Mouse (Mus musculus) adrenal gland, postnatal 14 days (tissue): ENCODE measurements around the gene Noa1. TPM values are rescaled to one million over a fixed set of nuclear protein-coding genes. Genes with fewer than 3 reads are reported as not detected.

Experiments
- DNase-seq: peaks from one replicate; pipeline ENCODE4 v3.0.0; 2021; ENCODE audit warnings: mixed read lengths
- long read RNA-seq, 2 experiments: library from polyadenylated mRNA; stranded (forward); transcript quantifications; one replicate each; pipeline ENCODE4 v2.0.0; 2021
- total RNA-seq: library from RNA; stranded (reverse); gene quantifications from 2 replicates; pipeline ENCODE4 v1.2.3, GENCODE M21; 2021

Gene Noa1
- total RNA-seq, result 30.4 and 32.3 TPM in 2 replicates
- long read RNA-seq, experiment 1, transcript Noa1-201 (7 exons, 2,288 nt), result major isoform, 68 of 84 reads
- long read RNA-seq, experiment 1, partial matches to known transcripts, result 0 of 84 reads
- long read RNA-seq, experiment 1, other reads (novel, unspliced or antisense), result 16 of 84 reads
- long read RNA-seq, experiment 2, transcript Noa1-201 (7 exons, 2,288 nt), result major isoform, 27 of 38 reads
- long read RNA-seq, experiment 2, partial matches to known transcripts, result 0 of 38 reads
- long read RNA-seq, experiment 2, other reads (novel, unspliced or antisense), result 10 of 38 reads

DNA sequence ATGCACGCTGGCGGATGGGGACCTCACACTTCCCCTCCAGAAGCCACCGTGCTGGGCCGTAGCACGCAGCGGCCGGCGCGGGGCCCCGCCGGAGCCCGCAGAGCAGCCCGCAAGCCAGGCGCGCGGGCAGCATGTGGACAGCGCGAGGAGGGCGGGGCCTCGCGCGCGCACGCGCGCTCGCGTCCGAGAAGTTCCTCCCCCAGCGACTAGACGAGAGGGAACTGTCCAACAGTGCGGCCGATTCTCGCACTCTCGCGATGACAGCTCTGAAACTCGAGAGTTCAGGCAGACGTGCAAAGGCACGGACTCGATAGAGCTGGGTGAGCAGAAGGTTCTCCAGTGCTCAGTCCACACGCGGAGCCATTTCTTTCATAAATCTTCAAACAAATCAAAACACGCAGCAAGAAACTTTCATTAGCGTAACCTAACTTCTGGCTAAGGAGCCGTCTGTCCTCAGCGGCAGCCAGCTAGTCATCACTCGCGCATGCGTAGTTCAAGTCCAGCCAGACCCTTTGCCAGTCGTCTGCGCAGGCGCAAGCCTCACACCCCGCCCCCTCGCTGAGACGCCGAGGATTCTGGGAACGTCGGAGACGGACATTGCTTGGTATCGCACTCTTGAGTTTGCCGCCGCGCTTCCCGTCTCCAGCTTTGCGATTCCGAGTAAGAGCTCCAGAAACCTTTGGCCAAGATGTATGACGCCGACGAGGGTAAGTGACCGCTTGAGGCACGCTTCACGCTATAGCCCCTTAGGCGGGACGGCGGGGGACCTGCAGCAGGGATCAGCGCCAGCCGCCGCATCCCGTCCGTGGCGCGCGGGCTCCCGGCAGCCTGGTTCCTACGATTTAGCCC, at the start of gene Noa1, which contains the start of gene Polr2b:
TSS of gene Noa1 (minus strand) at position 161 of the 849 bp plus-strand sequence.
TSS of gene Polr2b (plus strand) at position 224 of the 849 bp plus-strand sequence.
- peak; percentile 99 for DNase-seq

GRCm38 (mm10) chr5:77358347-77358746, 48.5 kb upstream of the Noa1 start:
- peak; percentile 72 for DNase-seq

- DNase-seq, result peak; percentile 86
Observed at GRCm38 (mm10) chr5:77357405-77358149, 47.7 kb upstream of the Noa1 start.

- DNase-seq, result peak; percentile 64
Observed at GRCm38 (mm10) chr5:77355307-77356265, 45.7 kb upstream of the Noa1 start.

- DNase-seq, result peak; percentile 92
Observed at GRCm38 (mm10) chr5:77354361-77354787, 44.5 kb upstream of the Noa1 start.

GRCm38 (mm10) chr5:77351691-77352090, 41.8 kb upstream of the Noa1 start:
- DNase-seq, result no peak

DNA sequence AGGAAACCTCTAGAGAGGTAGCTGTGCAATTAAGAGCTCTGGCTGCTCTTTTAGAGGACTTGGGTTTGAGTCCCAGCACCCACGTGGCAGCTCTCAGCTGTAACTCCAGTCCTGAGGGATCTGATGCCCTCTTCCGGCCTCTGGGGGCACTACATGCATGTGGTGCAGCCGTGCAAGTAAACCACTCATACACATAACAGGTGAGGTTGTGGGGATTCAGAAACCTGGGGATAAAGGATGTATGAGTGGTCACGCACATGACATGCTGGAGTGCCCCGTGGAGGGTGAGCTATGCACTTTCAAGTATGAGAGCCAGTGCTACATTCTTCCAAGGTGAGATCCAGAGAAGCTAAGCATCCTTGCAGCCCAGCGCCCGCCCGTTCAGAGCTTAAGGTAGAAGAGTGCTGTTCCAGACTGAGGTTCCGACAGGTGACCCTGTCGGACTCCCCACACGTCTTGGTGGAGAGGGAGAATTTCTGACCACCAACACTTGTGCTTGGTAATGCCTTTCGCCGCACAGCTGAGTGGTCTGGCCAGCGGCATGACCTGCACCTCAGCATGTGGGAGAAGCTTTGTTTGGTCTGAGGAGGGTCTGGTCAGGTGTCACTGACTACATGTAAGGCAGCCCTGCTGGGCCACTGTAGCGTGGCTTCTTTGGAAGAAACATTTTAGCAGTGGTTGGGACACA, 40.2 kb upstream of the Noa1 start:
- DNase-seq, result no peak

DNA sequence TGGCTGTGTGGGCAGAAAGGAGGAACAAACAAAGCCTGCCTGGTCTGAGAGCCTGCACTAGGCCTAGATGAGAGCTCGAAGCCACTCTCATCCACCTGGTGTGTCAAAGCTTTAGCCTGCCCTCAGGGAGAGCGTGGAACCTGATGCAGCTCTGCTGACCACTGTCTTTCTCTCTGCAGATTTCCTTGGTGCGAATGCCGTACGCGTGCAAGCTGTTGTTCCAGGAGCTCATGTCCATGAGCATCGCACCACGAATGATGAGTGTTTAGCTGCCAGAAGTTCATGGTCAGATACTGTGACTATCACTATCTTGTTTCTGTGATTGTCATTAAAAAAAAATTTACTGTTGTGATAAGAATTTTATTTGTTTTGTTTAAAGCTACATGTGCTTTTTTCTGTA, 39.0 kb upstream of the Noa1 start:
- peak; percentile 51 for DNase-seq

- DNase-seq, result no peak
Observed at GRCm38 (mm10) chr5:77340033-77340432, 30.1 kb upstream of the Noa1 start.

DNA sequence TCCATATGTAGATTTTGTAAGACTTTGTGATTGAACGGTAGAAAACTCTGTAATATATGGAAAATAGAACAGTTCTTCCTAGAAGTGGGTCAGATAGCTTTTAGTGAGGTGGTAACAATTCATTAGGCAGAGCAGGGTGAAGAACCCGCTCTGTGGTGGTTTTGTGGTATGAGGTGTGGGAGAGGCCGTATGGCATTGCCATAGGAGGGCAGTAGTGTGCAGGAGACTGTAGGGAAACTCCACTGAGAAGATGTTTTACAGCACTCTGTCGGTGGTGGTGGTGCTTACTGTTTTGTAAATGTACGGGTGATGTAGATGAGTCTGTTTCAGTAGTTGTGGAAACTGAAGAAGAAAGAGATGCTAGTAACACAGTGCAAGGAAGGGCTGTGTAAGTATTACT, 20.3 kb upstream of the Noa1 start:
- no peak for DNase-seq

- no peak for DNase-seq
Observed at GRCm38 (mm10) chr5:77324936-77325335, 15.1 kb upstream of the Noa1 start.

- no peak for DNase-seq
Observed at GRCm38 (mm10) chr5:77314986-77315385, 5.1 kb upstream of the Noa1 start.

GRCm38 (mm10) chr5:77314206-77314605, 4.3 kb upstream of the Noa1 start:
- DNase-seq, result no peak

- DNase-seq, result peak; percentile 37
Observed at GRCm38 (mm10) chr5:77309051-77309906, 605 bp downstream of the Noa1 start.

- no peak for DNase-seq
Observed at GRCm38 (mm10) chr5:77307821-77308553, 1.9 kb downstream of the Noa1 start.

- DNase-seq, result no peak
Observed at GRCm38 (mm10) chr5:77301296-77301903, 8.5 kb downstream of the Noa1 start.

- DNase-seq, result no peak
Observed at GRCm38 (mm10) chr5:77299486-77299885, 10.4 kb downstream of the Noa1 start.

GRCm38 (mm10) chr5:77292803-77293522, 16.9 kb downstream of the Noa1 start:
- no peak for DNase-seq
